Mouse (Mus musculus) granulocyte monocyte progenitor cell, adult 5-6 weeks (primary cell): ENCODE data around the gene Slc39a9. TPM values are rescaled to one million over a fixed set of nuclear protein-coding genes. Genes with fewer than 3 reads are reported as not detected.

ENCODE experiments used
- ATAC-seq: replicated peaks from 2 replicates; pipeline ENCODE4 v1.8.0; 2016; ENCODE audit warnings: mild to moderate bottlenecking, moderate TSS enrichment, inconsistent platforms; ENCODE audit not compliant: poor library complexity, severe bottlenecking
- total RNA-seq, 2 experiments: library from RNA; stranded (forward) in 1 of 2; stranded (reverse) in 1 of 2; fragments of 200-712, 200-1000 nt in 1 of 2; fragments of >200 nt in 1 of 2; fragmentation: Nextera tagmentation in 1 of 2; gene quantifications; 2 replicates each; pipeline ENCODE4 v1.2.3; 2014 to 2017

Gene Slc39a9
- total RNA-seq, 2 experiments from 2014 or later = 11.5 to 31.3 TPM

DNA sequence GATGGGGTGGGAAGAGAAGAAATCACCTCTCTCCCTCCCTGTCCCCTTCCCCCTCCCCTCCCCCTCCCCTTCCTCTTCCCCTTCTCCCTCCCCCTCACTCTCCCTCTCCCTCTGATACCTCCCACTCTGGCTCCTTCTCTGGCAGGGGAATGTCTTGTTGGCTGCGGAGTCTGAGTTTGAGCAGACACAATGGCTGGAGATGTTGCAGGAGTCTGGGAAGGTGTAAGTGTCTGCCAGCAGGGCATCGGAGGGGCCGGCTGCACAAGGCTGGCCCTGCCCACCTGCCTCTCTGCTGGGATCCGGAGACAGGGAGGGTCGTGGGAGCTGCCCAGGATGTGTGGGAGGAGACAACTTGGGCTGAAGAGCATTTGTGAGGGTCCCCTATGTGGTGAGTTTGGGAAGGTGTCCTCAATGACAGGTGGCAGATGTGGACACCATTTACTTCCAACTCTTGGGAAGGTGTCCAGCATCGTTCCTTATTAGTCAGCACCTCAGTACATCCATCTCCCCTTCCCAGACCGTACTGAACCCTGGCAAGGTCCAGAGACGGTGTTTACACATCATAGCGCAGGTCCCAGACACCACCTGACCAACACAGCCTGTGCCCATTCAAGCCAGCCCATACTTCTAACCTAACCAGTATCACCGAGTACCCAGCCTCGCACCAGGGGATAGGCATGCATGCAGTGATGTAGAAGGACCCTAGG, 62.7 kb downstream of the Slc39a9 start:
- ATAC-seq = no peak

DNA sequence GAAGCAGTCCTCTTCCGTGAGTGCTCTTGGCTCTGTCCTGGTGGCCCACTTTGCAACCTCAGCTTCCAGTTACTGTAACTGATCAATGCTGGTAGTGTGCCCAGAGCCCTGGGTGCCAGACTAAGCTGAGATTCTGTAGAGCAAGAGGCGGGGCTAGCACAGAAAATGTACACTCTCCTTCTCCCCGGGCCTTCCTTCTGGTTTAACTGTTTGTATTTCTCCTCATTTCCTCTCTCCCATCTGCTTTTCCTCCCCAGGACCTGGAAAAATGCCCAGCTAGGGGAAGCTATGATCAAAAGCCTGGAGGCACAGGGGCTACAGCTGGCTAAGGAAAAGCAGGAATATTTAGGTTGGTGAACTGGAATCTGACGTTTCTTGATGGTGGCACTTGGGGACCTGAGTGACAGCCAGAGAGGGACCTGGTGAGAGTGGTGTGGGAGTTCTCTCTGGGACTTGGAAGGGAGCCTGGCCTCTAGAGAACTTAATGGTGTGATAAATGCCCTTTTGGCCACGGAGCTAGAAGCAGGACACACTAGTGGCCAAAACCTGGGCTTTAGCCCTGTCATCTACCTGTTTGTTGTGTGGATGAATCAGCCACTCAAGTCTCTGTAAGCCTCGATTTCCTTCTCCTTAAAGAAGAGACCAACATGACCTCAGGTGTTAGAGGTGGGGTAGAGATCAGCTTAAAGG, 63.4 kb downstream of the Slc39a9 start:
- no peak for ATAC-seq

DNA sequence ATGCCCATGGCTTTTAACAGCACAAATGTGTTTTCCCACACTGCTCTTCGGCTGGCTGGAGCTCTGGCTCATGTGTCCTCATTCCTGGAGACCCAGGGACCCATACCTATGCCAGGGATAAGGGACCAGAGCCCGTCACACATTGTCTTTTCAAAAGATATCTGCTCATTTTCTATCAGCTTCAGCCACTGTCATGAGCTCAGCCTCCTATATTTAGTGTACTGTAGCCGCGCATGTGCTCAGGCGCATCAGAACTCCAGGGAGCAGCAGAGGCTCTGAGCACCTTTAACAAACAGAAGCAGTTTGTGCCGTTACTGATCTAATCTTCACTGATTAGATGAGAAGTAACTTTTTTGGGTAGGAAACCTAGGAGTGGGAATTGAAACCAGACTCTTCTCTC, 72.2 kb downstream of the Slc39a9 start:
- no peak for ATAC-seq

DNA sequence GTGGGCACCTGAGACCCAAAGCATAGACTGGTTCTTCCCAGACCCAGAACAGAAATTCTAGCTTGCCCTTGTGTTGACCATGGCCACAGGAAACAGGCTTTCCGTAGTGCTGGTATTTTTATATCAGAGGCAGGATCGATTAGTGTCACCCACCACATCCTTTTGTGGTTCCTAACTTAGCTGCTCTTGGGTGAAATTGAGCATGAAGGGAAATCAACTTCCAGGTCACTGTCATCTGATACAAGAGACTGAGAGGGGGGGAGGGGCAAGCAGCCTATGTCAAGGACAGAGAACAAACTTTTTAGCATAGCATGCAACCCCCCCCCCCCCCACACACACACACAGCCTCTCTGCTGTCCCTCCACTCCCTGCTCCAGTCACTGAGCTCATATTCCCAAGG, 75.5 kb downstream of the Slc39a9 start:
- no peak for ATAC-seq

DNA sequence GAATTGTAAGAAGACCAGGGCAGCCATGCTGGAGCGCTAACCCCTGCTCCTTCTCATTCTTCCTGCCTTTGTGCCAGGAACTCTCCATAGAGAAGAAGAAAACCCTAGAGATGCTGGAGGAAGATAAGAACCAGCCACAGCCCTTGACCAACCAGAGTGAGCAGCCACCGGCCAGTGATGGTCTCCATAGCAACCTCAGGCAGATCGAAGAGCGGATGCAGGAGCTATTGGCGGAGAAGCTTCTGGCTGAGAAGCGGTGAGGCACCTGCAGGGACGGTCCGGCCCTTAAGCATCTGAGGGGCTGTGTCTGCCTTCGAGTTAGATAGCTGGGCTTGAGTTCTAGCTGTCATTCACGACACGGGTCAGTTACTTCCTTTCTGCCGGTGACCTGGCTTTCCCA, 76.8 kb downstream of the Slc39a9 start:
- ATAC-seq = no peak

DNA sequence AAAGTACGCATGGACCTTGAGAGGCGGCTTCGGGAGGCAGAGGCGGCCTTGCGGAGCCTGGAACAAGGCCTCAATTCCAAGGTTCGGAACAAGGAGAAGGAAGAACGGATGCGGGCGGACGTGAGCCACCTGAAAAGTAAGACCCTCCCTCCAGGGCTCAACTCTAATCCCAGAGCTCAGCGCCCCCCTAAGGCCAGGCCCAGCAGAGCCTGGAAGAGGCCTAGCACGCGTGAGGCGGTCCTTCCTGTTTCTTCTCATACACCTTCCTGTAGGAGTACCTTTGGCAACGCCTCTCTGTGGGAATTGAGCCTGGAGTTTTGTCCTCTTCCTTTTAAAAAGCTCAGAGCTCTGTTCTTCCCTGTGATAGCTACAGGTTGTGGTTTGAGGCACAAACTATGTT, 77.8 kb downstream of the Slc39a9 start:
- no peak for ATAC-seq

DNA sequence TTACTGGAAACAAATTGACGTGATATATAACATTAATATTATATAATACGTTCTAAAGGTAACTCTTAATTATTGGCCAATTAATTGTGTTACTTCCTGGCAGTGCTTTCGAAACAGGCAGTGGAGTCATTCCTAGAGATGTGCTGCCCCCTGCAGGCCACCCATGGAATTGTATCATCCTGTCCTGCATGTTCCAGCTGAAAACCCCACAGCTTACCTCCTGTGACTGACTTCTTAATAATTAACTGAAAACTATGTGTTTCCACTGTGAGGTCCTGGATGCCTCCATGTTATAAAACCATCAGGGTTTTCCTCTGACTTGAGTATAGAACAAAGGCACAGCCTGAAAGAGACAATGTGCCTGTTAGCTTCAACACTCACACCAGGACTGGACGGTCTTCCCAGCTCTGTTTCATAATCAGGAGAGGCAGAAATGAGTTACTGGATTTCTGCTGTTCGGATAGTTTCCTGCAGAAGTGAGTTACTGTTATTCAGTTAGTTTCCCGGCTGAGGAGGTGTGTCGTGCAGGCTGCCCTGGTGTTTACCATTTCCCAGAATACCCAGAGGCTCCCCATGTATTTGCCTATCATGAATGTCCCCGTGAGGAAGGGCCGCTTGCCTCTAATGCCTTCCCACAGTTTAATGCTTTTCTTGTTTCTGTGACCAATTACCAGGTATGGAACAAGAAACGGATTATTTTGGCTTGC, 81.3 kb downstream of the Slc39a9 start:
- ATAC-seq = peak; percentile 85

DNA sequence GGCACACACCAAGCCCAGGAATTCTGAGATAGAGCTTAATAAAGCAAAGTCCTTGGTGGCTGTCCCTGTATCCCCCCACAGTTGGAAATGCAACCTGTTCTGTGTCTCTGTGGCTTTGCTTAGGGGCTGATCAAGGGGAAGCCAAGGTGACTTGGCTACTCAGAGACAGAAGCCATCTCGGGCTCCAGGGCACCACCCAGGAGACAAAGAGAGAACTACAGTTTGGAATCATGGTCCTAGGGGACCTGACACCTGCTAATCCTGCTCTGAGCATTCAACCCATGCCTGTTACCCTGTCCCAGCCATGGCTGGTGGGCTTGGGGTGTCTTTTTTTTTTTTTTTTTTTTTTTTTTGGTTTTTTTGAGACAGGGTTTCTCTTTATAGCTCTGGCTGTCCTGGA, 84.5 kb downstream of the Slc39a9 start:
- no peak for ATAC-seq

DNA sequence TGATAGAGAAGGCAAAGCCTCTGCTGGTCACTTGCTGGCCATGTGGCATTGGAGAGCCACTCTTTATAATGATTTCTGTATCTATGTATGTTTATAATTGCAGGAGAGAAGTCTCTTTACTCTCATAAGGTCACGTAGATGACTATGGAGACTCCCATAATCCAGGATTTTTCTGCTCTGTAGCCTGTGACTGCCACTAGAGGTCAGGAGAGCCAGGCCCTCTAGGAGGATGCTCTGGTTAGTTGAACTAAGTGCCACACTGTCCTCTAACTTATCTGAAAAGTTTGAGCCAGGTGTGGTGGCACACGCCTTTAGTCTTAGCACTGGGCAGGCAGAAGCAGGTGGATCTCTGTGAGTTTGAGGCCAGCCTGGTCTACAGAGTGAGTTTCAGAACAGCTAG, 85.1 kb downstream of the Slc39a9 start:
- ATAC-seq = no peak

DNA sequence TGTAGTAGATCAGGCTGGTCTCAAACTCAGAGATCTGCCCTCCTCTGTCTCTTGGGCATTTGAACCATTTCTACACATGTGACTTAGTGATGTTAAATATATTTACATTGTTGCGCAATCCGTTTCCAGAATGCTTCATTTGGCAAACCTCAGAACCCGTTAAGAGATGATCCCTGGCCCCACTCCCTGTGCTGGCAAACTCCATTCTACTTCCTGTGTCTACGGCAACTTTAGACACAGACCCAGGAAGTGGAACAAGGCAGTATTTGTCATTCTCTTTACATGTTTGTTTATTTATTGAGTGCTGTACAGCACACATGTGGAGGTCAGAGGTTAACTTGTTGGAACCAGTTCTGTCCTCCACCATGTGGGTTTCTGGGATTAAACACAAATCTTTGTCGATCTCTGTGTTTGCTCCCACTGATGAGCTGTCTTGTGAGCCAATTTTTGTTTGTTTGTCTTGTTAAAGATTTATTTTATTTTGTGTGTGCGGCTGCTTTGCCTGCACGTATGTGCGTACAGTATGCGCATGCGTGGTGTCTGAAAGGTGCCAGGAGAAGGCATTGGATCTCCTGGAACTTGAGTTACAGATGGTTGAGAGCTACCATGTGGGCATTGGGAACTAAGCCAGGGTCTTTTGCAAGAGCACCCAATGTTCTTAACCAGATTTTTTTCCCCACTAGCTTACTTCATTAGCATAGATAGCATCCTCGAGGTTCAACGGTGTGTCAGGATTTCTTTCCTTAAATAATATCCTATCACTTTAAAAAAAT, 86.3 kb downstream of the Slc39a9 start:
- peak; percentile 43 for ATAC-seq

DNA sequence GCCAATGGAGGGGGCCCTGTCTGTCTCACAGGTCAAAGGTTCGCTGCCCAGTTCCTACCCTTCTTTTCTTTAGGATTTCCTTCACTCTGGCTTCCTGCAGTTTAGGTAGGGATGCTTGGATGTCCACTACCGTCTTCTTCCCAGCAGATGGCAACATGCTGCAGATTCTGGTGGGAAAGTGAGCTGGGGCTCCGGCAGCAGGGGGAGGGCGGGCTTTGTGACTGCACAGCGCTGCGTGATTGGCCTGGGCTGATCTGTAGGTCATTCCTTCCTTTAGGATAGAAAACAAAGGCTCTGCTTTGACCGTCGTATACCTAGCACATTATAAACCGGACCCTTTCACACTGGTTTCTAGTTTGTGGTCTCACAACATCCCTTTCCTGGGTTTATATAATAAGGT, 86.9 kb downstream of the Slc39a9 start:
- ATAC-seq = peak; percentile 80

Other genes with a start within 250 kb of the Slc39a9 start
- gene Dcaf5, start 207.3 kb upstream of the Slc39a9 start, total RNA-seq (2014; fragmentation: Nextera tagmentation) = 11.9 and 12.9 TPM in 2 replicates
- 14.2 and 14.4 TPM in 2 replicates for gene Dcaf5, start 207.3 kb upstream of the Slc39a9 start, total RNA-seq (2017)
- 13.8 and 20.0 TPM in 2 replicates for gene Exd2, start 180.8 kb upstream of the Slc39a9 start, total RNA-seq (2014; fragmentation: Nextera tagmentation)
- gene Exd2, start 180.8 kb upstream of the Slc39a9 start, total RNA-seq (2017) = 9.9 and 11.2 TPM in 2 replicates
- gene Galnt16, start 125.6 kb upstream of the Slc39a9 start, total RNA-seq (2014; fragmentation: Nextera tagmentation) = not detected in 2 replicates
- not detected in 2 replicates for gene Galnt16, start 125.6 kb upstream of the Slc39a9 start, total RNA-seq (2017)
- gene Erh, start 458 bp downstream of the Slc39a9 start, total RNA-seq (2014; fragmentation: Nextera tagmentation) = 129 and 164 TPM in 2 replicates
- gene Erh, start 458 bp downstream of the Slc39a9 start, total RNA-seq (2017) = 75.6 and 95.5 TPM in 2 replicates
- not detected in 2 replicates for gene Plekhd1, start 48.7 kb downstream of the Slc39a9 start, total RNA-seq (2014; fragmentation: Nextera tagmentation)
- not detected in 2 replicates for gene Plekhd1, start 48.7 kb downstream of the Slc39a9 start, total RNA-seq (2017)
- gene Ccdc177, start 116.8 kb downstream of the Slc39a9 start, total RNA-seq (2014; fragmentation: Nextera tagmentation) = 0.56 TPM in 1 of 2 replicates, not detected in the other
- not detected in 2 replicates for gene Ccdc177, start 116.8 kb downstream of the Slc39a9 start, total RNA-seq (2017)
- 21.7 and 22.0 TPM in 2 replicates for gene Susd6, start 146.6 kb downstream of the Slc39a9 start, total RNA-seq (2014; fragmentation: Nextera tagmentation)
- 14.0 and 16.4 TPM in 2 replicates for gene Susd6, start 146.6 kb downstream of the Slc39a9 start, total RNA-seq (2017)